Mouse (Mus musculus): ENCODE results near the gene Reps2. TPM values are rescaled to one million over a fixed set of nuclear protein-coding genes. Genes with fewer than 3 reads are reported as not detected.

The Reps2 gene
- 0.48 and 0.60 TPM in 2 replicates for polyA plus RNA-seq (2015; fragmentation: Nextera tagmentation; extraction: Ambion mirVana)

DNA sequence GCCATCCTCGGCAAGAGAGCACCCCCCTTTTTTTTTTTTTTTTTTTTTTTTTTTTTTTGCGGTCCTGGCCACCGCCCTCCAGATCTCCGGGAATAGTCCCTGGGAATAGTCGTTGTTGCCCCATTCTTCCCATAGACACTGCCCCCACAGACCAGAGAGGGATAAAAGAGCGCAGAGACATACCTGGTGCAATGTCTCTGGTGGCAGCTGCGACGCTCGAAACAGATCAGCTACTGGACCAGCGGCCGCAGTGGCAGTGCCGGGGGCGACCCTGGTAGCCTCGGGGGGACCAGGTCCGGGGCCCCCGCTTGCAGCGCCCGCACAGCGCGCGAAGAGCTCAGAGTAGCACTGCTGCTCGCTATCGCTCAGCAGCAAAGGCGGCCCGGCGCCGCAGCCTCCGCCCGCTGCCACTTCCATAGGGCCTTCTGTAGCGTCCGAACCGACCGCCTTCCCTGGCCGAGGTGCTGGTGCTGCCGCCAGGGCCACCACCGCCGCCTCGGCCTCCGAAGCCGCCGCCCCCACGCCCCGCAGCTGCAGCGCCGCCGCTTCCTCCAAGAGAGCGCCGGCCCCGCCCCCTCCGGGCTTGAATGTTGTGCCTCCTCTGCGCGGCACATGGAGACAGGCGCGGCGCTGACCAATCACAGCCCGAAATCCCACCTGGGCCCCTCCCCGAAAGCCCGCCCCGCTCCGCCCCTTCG lies at the start of gene Reps2:
TSS of gene Reps2 (minus strand) at position 559 of the 698 bp plus-strand sequence.
- no peaks in the 10 kb centered on the region for H3K9me3 ChIP-seq (ENCODE audit: control insufficient read depth)

DNA sequence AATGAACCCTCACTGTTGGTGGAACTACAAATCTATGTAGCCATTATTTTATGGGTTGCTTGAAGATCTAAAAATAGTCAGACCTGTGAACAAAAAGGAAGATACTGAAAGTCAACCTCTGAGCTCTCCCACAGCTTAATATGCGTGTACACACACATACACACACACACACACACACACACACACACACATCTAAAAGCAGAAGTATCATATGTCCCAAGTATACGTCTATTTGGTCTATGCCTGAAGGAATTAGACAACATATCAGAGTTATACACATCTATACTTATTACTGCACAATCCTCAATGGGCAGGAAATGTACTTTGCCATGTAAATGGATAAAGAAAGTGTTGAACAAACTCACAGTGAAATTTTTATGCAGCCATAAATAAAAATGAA lies 47.8 kb upstream of the Reps2 start:
- no peaks in the 10 kb centered on the region for H3K4me1 ChIP-seq (replicated peaks; ENCODE audit: control insufficient read depth, insufficient read depth, low read length)

More for the DNA sequence above, at the start of gene Reps2:
- Histone ChIP-seq H3K4me3 (ENCODE audit: low read depth, low read length) (peak within 1 kb of the TSS; percentile 44), H3K9ac (ENCODE audit: low read depth, low read length) (peak within 1 kb of the TSS; percentile 47; the same call in 1 of the 2 replicates), H3K27ac (ENCODE audit: low read depth, low read length) (no peak within 1 kb of the TSS), H3K27me3 (replicated peaks; ENCODE audit: control insufficient read depth, insufficient read depth, low read length) (no peaks in the 10 kb centered on the region; the same call in 1 of the 2 replicates), H3K4me2 (replicated peaks; ENCODE audit: low read depth) (peak within 1 kb of the TSS; percentile 77), H3K36me3 (ENCODE audit: control insufficient read depth, insufficient read depth) (no peaks in the 10 kb centered on the region), H3K4me1 (replicated peaks; ENCODE audit: control insufficient read depth, insufficient read depth, low read length) (no peaks in the 10 kb centered on the region)
- WGBS: 22% methylated on average over 53 of the region's 61 CpGs
- no peak for TF ChIP-seq CTCF (IDR thresholded peaks at IDR 0.05; ENCODE audit: low read depth)
- ATAC-seq: peak; percentile 97

DNA sequence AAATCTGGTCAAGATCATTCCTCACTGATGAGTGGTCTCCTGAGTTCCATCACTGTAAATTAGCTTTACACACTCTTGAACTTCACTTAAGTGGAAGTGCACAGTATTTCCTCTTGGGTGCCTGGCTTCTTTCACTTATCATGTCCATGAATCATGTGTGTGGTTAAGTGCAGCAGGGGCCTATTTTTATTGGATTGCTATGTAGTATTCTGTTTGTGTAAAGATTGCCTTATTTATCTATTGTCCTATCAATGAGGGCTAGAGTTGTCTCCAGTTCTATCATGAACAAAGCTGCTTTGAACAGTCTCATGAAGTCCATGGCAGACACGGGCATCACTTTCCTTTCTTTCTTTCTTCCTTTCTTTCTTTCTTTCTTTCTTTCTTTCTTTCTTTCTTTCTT lies 41.9 kb upstream of the Reps2 start:
- Histone ChIP-seq H3K36me3 (ENCODE audit: control insufficient read depth, insufficient read depth) (no peaks in the 10 kb centered on the region), H3K4me3 (ENCODE audit: low read depth, low read length) (no peak overlapping the region), H3K9me3 (ENCODE audit: control insufficient read depth) (no peaks in the 10 kb centered on the region), H3K27me3 (replicated peaks; ENCODE audit: control insufficient read depth, insufficient read depth, low read length) (no peaks in the 10 kb centered on the region), H3K27ac (ENCODE audit: low read depth, low read length) (no peak overlapping the region), H3K4me2 (replicated peaks; ENCODE audit: low read depth) (no peak overlapping the region), H3K9ac (ENCODE audit: low read depth, low read length) (no peak overlapping the region), H3K4me1 (replicated peaks; ENCODE audit: control insufficient read depth, insufficient read depth, low read length) (no peaks in the 10 kb centered on the region)
- no peak for ATAC-seq
- WGBS: 76% methylated on average over 1 of the region's 1 CpGs
- no peak for TF ChIP-seq CTCF (IDR thresholded peaks at IDR 0.05; ENCODE audit: low read depth)

More for the DNA sequence above, 47.8 kb upstream of the Reps2 start:
- H3K9ac ChIP-seq (ENCODE audit: low read depth, low read length): no peak overlapping the region
- 49% methylated on average over 2 of the region's 2 CpGs for WGBS
- no peak overlapping the region for H3K4me2 ChIP-seq (replicated peaks; ENCODE audit: low read depth)
- ATAC-seq: no peak
- H3K27me3 ChIP-seq (replicated peaks; ENCODE audit: control insufficient read depth, insufficient read depth, low read length): no peaks in the 10 kb centered on the region
- no peaks in the 10 kb centered on the region for H3K9me3 ChIP-seq (ENCODE audit: control insufficient read depth)
- no peak overlapping the region for H3K4me3 ChIP-seq (ENCODE audit: low read depth, low read length)
- no peaks in the 10 kb centered on the region for H3K36me3 ChIP-seq (ENCODE audit: control insufficient read depth, insufficient read depth)
- no peak for TF ChIP-seq CTCF (IDR thresholded peaks at IDR 0.05; ENCODE audit: low read depth)
- no peak overlapping the region for H3K27ac ChIP-seq (ENCODE audit: low read depth, low read length)

GRCm38 (mm10) chrX:162679506-162679905 lies 36.1 kb upstream of the Reps2 start:
- no peaks in the 10 kb centered on the region for H3K9me3 ChIP-seq (ENCODE audit: control insufficient read depth)
- no peak overlapping the region for H3K27ac ChIP-seq (ENCODE audit: low read depth, low read length)
- no peak overlapping the region for H3K9ac ChIP-seq (ENCODE audit: low read depth, low read length)
- H3K4me3 ChIP-seq (ENCODE audit: low read depth, low read length): no peak overlapping the region
- H3K4me1 ChIP-seq (replicated peaks; ENCODE audit: control insufficient read depth, insufficient read depth, low read length): no peaks in the 10 kb centered on the region
- no peaks in the 10 kb centered on the region for H3K36me3 ChIP-seq (ENCODE audit: control insufficient read depth, insufficient read depth)
- H3K4me2 ChIP-seq (replicated peaks; ENCODE audit: low read depth): no peak overlapping the region
- no peaks in the 10 kb centered on the region for H3K27me3 ChIP-seq (replicated peaks; ENCODE audit: control insufficient read depth, insufficient read depth, low read length)
- ATAC-seq: no peak
- TF ChIP-seq CTCF (IDR thresholded peaks at IDR 0.05; ENCODE audit: low read depth): no peak
- 80% methylated on average over 2 of the region's 2 CpGs for WGBS

DNA sequence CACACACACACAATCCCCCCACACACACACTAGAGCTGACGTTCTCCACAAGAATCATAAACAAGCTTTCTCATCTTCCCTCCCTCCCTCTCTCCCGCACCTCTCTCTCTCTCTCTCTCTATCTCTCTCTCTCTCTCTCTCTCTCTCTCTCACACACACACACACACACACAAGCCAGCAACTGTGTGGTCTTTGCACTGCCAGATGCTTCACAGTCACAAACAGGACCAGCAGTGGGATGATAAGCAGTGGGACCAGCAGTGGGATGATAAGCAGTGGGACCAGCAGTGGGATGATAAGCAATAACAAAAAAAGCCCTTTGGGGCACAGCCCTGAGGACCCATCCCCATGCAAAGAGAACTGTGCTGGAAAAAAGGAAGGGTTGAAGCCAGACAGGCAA lies 35.4 kb upstream of the Reps2 start:
- ATAC-seq: no peak

GRCm38 (mm10) chrX:162666166-162666565 lies 22.7 kb upstream of the Reps2 start:
- H3K9me3 ChIP-seq (ENCODE audit: control insufficient read depth): no peaks in the 10 kb centered on the region
- H3K4me2 ChIP-seq (replicated peaks; ENCODE audit: low read depth): no peak overlapping the region
- 69% methylated on average over 2 of the region's 2 CpGs for WGBS
- H3K36me3 ChIP-seq (ENCODE audit: control insufficient read depth, insufficient read depth): no peaks in the 10 kb centered on the region
- no peaks in the 10 kb centered on the region for H3K4me1 ChIP-seq (replicated peaks; ENCODE audit: control insufficient read depth, insufficient read depth, low read length)
- TF ChIP-seq CTCF (IDR thresholded peaks at IDR 0.05; ENCODE audit: low read depth): no peak
- H3K27ac ChIP-seq (ENCODE audit: low read depth, low read length): no peak overlapping the region
- no peak overlapping the region for H3K4me3 ChIP-seq (ENCODE audit: low read depth, low read length)
- no peak overlapping the region for H3K9ac ChIP-seq (ENCODE audit: low read depth, low read length)
- no peak for ATAC-seq
- H3K27me3 ChIP-seq (replicated peaks; ENCODE audit: control insufficient read depth, insufficient read depth, low read length): no peaks in the 10 kb centered on the region

More for the DNA sequence above, 35.4 kb upstream of the Reps2 start:
- Histone ChIP-seq H3K27me3 (replicated peaks; ENCODE audit: control insufficient read depth, insufficient read depth, low read length) (no peaks in the 10 kb centered on the region), H3K4me1 (replicated peaks; ENCODE audit: control insufficient read depth, insufficient read depth, low read length) (no peaks in the 10 kb centered on the region), H3K4me3 (ENCODE audit: low read depth, low read length) (no peak overlapping the region), H3K27ac (ENCODE audit: low read depth, low read length) (no peak overlapping the region), H3K9ac (ENCODE audit: low read depth, low read length) (no peak overlapping the region), H3K4me2 (replicated peaks; ENCODE audit: low read depth) (no peak overlapping the region), H3K36me3 (ENCODE audit: control insufficient read depth, insufficient read depth) (no peaks in the 10 kb centered on the region), H3K9me3 (ENCODE audit: control insufficient read depth) (no peaks in the 10 kb centered on the region)
- WGBS: 63% methylated on average over 2 of the region's 2 CpGs
- no peak for TF ChIP-seq CTCF (IDR thresholded peaks at IDR 0.05; ENCODE audit: low read depth)

Data from intestine, postnatal 0 days (tissue).